ENCODE assay signal across 12 mouse cellular contexts in genomic region chr12:71933989-71934645, GRCm38 (mm10).
DNase-seq lines count a peak whose midpoint lies in the region; ATAC-seq and TF ChIP-seq lines count a peak whose summit lies in the region.
"Had no signal": no experiment of that assay in that cellular context is flagged by ENCODE, and none has a peak within 500 bp of the region (broad histone marks: within the 10 kb centered on the region; RNA-seq: fewer than 3 reads in every experiment).

No protein-coding gene starts in this region.

- intact Hi-C loops in heart, postnatal 36 days (cut with DNase I): loop anchor here (2.0 kb wide), 1 partner anchor 49 kb away; no protein-coding TSS in a partner anchor

- peaks cover 48% of the 10 kb centered on the region for H3K4me1 ChIP-seq in heart, embryonic 11.5 days (ENCODE audit: control insufficient read depth, insufficient read depth, low read length)
- peaks cover 35% of the 10 kb centered on the region for H3K4me1 ChIP-seq in lung, embryonic 16.5 days (replicated peaks; ENCODE audit: control insufficient read depth, insufficient read depth, low read length)
- H3K4me1 ChIP-seq in liver, embryonic 13.5 days (replicated peaks): peaks cover 75% of the 10 kb centered on the region

- no peak for DNase-seq in heart, postnatal 36 days
- no peak for DNase-seq in lung, postnatal 4 days
- DNase-seq in brain, embryonic 14.5 days (ENCODE audit: low read depth): peak; percentile 84
- no peak for DNase-seq in liver, embryonic 13.5 days
- DNase-seq in adrenal gland, postnatal 10 days: no peak
- no peak for DNase-seq in thymus, postnatal 25 days
- DNase-seq: cerebellum, adult 11-12 months; lung, adult 18-20 months; thymus, postnatal 4 days had no signal

- TF ChIP-seq POLR2A in brain, embryonic 14.5 days (IDR thresholded peaks at IDR 0.05; ENCODE audit: borderline replicate concordance, extremely low read depth, insufficient read depth, insufficient read length, poor library complexity, severe bottlenecking): no peak

- no peak overlapping the region for H3K4me3 ChIP-seq in heart, embryonic 11.5 days (ENCODE audit: low read depth, low read length)
- H3K4me3 ChIP-seq in lung, embryonic 16.5 days (ENCODE audit: low read length): no peak overlapping the region
- no peak overlapping the region for H3K4me3 ChIP-seq in liver, embryonic 13.5 days (replicated peaks)

- H3K27me3 ChIP-seq in heart, embryonic 11.5 days (ENCODE audit: control insufficient read depth, insufficient read depth, low read length): no peaks in the 10 kb centered on the region
- H3K27me3 ChIP-seq in lung, embryonic 16.5 days (ENCODE audit: control insufficient read depth, insufficient read depth, low read depth, low read length): no peaks in the 10 kb centered on the region
- H3K27me3 ChIP-seq in liver, embryonic 13.5 days: no peaks in the 10 kb centered on the region
- H3K27me3 ChIP-seq: CH12.LX had no signal

- peaks cover 2% of the 10 kb centered on the region; the same call in 1 of the 2 replicates for H3K36me3 ChIP-seq in heart, embryonic 11.5 days (ENCODE audit: control insufficient read depth, insufficient read depth, low read length)
- peaks cover 4% of the 10 kb centered on the region; the same call in 1 of the 2 replicates for H3K36me3 ChIP-seq in lung, embryonic 16.5 days (ENCODE audit: control insufficient read depth, insufficient read depth, low read length)
- peaks cover 32% of the 10 kb centered on the region for H3K36me3 ChIP-seq in liver, embryonic 13.5 days

- no peaks in the 10 kb centered on the region for H3K9me3 ChIP-seq in heart, embryonic 11.5 days (replicated peaks; ENCODE audit: control insufficient read depth, low read length)
- H3K9me3 ChIP-seq in lung, embryonic 16.5 days (ENCODE audit: control insufficient read depth, low read length): no peaks in the 10 kb centered on the region
- no peaks in the 10 kb centered on the region for H3K9me3 ChIP-seq in liver, embryonic 13.5 days (replicated peaks)

- WGBS in heart, embryonic 11.5 days (ENCODE audit: insufficient replicate concordance): 66% methylated on average over 6 of the region's 6 CpGs
- WGBS in lung, embryonic 16.5 days: 47% methylated on average over 6 of the region's 6 CpGs
- WGBS in liver, embryonic 13.5 days (ENCODE audit: insufficient replicate concordance): 82% methylated on average over 6 of the region's 6 CpGs

- no peak for TF ChIP-seq CTCF in brain, embryonic 14.5 days (IDR thresholded peaks at IDR 0.05; ENCODE audit: borderline replicate concordance, extremely low read depth, insufficient read depth, insufficient read length)

- H3K4me2 ChIP-seq in heart, embryonic 11.5 days: no peak overlapping the region
- H3K4me2 ChIP-seq in lung, embryonic 16.5 days (ENCODE audit: low read depth, low read length): 0 out of 2 replicates have a peak overlapping the region, but pooled peaks have one; percentile 7
- H3K4me2 ChIP-seq in liver, embryonic 13.5 days: peak overlapping the region; percentile 19

- no peak for ATAC-seq in heart, embryonic 11.5 days (replicated peaks; ENCODE audit: insufficient number of reproducible peaks, low FRiP score, low TSS enrichment)
- ATAC-seq in lung, embryonic 16.5 days (ENCODE audit: low read depth): no peak
- no peak for ATAC-seq in liver, embryonic 13.5 days (ENCODE audit: low read depth)

- peak overlapping the region; percentile 37; the same call in 1 of the 2 replicates for H3K27ac ChIP-seq in heart, embryonic 11.5 days (ENCODE audit: low read depth, low read length)
- H3K27ac ChIP-seq in lung, embryonic 16.5 days (ENCODE audit: low read length): peak overlapping the region; percentile 77
- H3K27ac ChIP-seq in liver, embryonic 13.5 days: peak overlapping the region; percentile 93

- H3K9ac ChIP-seq in heart, embryonic 11.5 days (ENCODE audit: low read depth, low read length): no peak overlapping the region
- 0 out of 2 replicates have a peak overlapping the region, but pooled peaks have one; percentile 14 for H3K9ac ChIP-seq in lung, embryonic 16.5 days (ENCODE audit: low read length)
- peak overlapping the region; percentile 18 for H3K9ac ChIP-seq in liver, embryonic 13.5 days

Comparison
In these comparisons a context has a peak if more than half of its experiments do, and no peak if none do; other contexts are left out.
1. H3K27ac ChIP-seq: peak in every context shown above with its lines; median percentile 93 in liver, embryonic 13.5 days; 77 in lung, embryonic 16.5 days; 37 in heart, embryonic 11.5 days.